In genomic region chr10:110270561-110270960, GRCm38 (mm10) we compare ENCODE assay signal across 17 mouse cellular contexts.
DNase-seq lines count a peak whose midpoint lies in the region.
"Had no signal": no experiment of that assay in that cellular context is flagged by ENCODE, and none has a peak within 500 bp of the region (broad histone marks: within the 10 kb centered on the region; RNA-seq: fewer than 3 reads in every experiment).

No protein-coding gene starts in this region.

- DNase-seq in cerebellum, adult 9-10 months = peak; percentile 6
- DNase-seq in cerebellum, adult 18-20 months = no peak
- DNase-seq in cerebellum, postnatal 10 days = peak; percentile 53 to 56
- DNase-seq in cerebellum, adult 11 months = no peak
- DNase-seq in cerebellum, postnatal 14 days = peak; percentile 13 to 56
- no peak for DNase-seq in cerebellum, postnatal 4 days (ENCODE audit: low spot score in 2 of 2)
- peak; percentile 60 for DNase-seq in Muller cell, postnatal 12 days (ENCODE audit: inconsistent ontology term)
- DNase-seq in urinary bladder, postnatal 10 days (ENCODE audit: low spot score) = no peak
- DNase-seq: adrenal gland, adult 2 months; adrenal gland, adult 8-10 months; adrenal gland, postnatal 10 days; adrenal gland, postnatal 14 days; adrenal gland, postnatal 25 days; adrenal gland, postnatal 36 days; B cell, adult 2 months; cerebellum, adult 11-12 months; cerebellum, adult 8-10 months had no signal

Comparison
In these comparisons a context has a peak if more than half of its experiments do, and no peak if none do; other contexts are left out.
1. DNase-seq: peak in cerebellum, adult 9-10 months (single experiment), cerebellum, postnatal 10 days (2 of 2), cerebellum, postnatal 14 days (2 of 2) and Muller cell, postnatal 12 days (single experiment); none in cerebellum, adult 18-20 months (0 of 2), cerebellum, adult 11 months (single experiment), cerebellum, postnatal 4 days (0 of 2) and urinary bladder, postnatal 10 days (single experiment).